Mouse (Mus musculus): ENCODE results near the gene Slc25a30.

Slc25a30 gene

DNA sequence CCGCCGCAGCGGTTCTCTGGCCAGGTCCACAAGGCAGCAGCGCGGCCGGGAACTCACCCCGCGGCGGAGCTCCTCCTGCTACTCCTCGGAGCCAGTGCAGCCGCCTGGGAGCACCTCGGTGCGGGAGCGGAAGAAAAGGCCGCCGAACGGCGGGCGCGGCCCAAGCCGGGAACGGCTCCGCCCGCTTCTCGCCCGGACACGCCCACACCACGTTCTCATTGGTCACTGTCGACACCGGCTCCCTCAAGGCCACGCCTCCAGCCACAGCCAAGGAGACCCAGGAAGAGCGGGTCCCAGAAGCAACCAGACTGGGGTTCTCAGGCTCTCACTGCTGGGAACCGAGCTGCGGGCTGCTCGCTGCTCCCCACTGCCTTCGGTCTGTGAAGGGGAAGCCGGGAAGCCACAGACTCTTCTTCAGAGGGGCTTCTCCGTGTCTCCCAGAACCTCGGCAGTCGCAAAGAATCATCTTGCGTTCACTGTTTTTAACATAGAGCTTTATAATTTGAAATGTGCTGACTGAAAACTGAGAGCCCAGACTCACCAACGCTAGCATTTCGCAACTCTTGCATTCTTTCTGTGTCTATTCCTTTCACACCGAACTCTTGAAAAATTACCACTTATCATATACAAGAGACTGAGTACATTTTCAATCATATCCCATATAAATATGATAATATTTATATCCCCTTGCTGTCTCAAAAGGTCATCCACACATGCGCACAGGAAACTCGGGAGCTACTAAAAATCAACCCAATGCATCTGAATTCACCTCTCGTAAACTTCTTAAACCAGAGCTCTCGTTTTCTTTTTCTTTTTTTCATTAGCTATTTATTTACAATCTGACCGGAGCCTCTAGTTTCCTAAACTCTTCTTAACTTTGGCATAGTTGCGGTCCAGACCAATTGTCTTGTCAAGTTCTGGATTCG lies at the start of gene Slc25a30:
Slc25a30 (minus strand) TSS at position 170 of the 926 bp plus-strand sequence.
- in situ Hi-C loops (cut with MboI, MseI): no loop called here

DNA sequence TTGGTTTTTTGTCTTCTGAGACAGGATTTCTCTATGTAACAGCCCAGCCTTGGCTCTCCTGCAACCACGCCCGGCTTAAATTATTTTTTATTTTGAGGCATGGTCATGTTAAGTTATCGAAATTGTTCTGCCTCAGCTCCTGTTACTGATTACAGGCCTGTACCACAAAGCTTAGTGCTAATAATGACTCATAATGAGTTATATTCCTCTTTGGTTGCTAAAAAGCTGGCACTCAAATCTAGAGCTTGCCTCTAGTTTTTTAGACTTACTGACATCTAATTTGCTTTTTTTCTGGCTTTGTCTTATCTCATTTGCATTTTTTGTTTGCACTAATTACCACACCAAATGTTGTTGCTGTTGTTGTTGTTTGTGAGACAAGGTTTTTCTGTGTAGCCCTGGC lies 49.7 kb upstream of the Slc25a30 start:
- in situ Hi-C loops (cut with MboI, MseI): no loop called here

DNA sequence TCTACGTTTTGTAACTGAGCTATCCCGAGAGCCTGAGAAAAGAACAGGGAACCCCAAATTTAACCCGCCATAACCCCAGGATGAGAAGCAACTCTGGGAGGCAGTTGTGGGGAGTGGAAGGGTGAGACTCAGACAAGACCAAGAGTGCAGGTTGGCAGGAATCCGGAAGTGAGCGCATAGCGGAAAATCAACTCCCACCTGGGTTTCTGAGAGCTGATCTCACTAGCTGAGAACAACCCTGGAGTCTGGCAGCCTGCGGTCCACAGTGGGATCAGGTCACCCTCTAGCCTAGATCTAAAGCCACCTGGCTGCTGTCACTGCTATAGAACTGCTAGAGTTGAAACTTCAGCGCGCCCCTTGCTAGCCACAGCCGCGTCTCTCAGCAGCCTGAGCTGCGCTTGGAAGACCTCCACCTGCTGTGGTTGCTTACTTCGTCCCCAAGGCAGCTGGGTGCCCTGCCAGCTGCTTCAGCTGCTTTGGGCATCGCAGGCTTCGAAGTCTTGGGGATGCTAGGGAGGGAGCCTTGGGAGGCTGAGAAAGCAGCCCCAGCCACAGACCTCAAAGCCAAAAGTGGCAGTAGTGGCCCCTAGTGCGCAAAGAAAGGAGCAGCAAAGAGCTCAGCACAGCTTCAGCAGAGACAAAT lies 48.0 kb upstream of the Slc25a30 start:
- in situ Hi-C loops (cut with MboI, MseI): loop anchor here (5.0 kb wide), 1 partner anchor 43 kb away; no protein-coding TSS in a partner anchor

DNA sequence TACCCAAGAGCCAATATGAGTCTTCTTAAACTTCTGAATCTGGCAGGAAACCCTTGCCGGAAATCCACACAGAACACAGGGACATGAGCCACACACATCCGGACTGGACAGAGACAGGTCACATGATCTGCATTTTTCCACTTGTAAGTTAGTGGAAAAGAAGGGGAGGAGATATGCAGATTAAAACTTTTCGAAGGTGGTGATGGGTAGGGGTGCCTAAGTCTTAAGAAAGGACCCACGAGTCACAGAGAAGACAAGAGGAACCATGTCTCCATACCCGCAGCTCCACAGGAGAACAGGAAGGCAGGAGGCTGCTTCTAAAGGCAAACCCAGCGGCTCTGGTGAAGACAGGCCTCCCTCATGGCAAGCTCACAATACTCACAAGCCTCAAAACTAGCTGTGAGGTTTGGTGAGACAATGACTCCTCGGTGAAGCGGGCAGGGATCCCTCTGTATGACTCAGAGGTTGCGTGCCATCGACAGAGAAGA lies 47.5 kb upstream of the Slc25a30 start:
- in situ Hi-C loops (cut with MboI, MseI): loop anchor here (5.0 kb wide), 1 partner anchor 42 kb away; no protein-coding TSS in a partner anchor

DNA sequence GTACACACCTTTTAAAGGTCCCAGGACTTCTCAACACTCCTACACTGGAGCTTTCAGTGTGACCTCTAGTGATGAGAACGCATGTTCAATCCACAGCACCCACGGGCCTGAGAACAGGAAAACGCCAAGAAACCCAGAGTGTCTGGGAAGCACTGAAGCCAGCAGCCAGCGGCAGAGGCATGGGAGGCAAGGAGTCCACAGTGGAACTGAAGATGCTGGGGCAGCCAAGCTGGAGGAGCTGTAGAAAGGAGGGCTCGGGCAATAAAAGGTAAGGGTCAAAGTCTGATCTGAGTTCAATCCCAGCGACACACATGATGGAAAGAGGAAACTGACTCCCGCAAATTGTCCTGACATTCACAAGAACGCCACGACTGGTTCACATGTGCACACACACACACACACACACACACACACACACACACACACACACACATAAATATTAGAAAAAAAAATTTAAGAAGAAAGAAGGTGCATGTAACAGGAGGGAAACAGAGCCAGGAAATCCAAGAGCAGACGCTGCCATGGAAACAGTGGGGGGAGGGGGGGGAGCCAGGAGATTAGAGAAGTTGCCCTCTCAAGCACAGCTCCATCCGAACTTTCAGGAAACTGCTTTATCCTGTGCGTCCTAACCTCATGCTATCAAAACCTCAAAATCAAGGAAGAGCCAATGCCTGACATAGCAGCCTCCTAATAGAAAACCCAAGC lies 46.9 kb upstream of the Slc25a30 start:
- in situ Hi-C loops (cut with MboI, MseI): loop anchor here (5.0 kb wide), 1 partner anchor 41 kb away; no protein-coding TSS in a partner anchor

DNA sequence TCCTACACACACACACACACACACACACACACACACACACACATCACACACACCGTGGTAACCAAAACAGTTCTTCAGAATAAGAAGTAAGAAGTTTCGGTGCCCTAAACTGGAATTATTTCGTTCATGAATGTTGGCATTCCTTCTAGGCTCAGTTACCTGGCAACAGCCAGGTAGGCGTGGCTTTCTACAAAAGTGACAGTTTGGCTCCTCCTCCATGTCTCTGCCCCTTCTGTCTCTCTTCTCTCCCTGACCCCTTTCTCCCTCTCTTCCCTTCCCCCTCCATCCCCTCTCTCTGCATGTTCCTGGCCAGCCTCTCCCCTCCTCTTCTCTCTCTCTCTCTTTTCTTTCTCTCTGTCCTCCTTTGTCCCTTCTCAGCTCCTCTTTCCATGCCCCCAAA lies 46.1 kb upstream of the Slc25a30 start:
- in situ Hi-C loops (cut with MboI, MseI): loop anchor here (5.0 kb wide), 1 partner anchor 41 kb away; no protein-coding TSS in a partner anchor

DNA sequence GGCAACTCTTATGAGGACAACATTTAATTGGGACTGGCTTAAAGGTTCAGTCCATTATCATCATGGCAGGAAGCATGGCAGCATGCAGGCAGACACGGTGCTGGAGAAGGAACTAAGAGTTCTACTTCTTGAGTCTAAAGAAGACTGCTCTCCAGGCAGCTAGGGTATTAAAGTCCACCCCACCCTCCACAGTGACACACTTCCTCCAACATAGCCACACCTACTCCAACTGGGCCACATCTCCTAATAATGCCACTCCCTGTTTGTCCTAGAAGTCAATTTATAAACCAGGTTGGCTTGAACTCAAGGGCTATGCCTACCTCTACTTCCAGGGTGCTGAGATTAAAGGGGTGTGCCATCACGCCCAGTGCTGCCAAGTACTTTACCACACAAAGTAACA lies 45.2 kb upstream of the Slc25a30 start:
- in situ Hi-C loops (cut with MboI, MseI): loop anchor here (5.0 kb wide), 1 partner anchor 40 kb away; no protein-coding TSS in a partner anchor

DNA sequence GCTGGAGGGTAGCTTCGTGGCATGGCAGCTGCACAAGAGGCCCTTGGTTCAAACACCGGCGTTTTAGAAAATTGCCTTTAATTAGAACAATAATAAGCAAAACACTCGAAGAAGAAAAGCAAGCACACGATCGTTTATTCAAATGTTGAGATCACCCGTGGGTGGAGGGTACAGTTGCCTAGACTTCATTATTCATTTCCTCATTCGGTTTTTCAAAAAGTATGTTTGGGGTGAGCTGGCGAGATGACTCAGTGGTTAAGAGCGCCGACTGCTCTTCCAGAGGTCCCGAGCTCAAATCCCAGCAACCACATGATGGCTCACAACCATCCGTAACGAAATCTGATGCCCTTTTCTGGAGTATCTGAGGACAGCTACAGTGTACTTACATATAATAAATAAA lies 43.0 kb upstream of the Slc25a30 start:
- in situ Hi-C loops (cut with MboI, MseI): loop anchor here (5.0 kb wide), 1 partner anchor 38 kb away; no protein-coding TSS in a partner anchor

DNA sequence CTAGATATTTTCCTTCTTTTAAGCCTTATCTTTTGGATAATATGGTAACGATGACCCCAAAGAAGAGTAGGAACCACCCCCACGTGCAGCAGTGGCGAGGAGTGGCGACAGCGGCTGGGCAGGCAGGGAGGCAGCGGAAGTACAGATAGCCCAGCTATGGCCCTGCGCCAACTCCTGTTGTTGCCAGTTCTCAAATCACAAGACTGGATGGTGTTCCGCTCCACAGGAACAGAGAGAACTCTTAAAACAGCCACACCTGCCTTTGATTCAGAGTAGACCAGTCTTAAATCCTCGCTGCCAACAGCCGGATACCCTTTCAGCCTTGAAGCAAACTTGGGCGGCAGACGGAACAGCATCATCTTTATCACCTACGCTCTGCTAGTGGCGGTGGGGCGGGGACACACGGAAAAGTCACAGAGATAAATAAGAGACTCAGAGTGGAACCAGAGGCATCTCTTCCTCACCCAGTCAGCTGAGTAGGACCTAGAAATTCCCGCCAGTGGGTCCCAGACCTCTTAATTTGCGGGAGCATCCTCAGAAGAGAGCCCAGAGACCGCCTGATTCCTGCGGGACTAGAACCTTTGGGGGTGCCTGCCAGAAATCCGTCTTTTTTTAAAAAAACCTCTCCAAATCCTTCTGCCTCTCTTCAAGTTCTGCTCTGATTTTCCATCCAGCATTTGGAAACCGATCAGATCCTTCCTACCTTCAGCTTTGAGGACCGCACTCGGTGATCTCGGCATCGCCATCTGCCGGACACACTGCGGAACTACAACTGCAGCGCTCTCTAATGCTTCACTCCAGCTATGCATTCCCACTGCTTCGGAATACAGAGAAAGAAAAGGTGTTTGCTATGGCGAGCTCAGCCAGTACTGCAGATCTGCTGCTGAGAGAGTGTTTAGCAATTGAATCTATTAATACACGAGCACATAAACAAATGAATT lies 42.3 kb upstream of the Slc25a30 start:
- in situ Hi-C loops (cut with MboI, MseI): no loop called here

DNA sequence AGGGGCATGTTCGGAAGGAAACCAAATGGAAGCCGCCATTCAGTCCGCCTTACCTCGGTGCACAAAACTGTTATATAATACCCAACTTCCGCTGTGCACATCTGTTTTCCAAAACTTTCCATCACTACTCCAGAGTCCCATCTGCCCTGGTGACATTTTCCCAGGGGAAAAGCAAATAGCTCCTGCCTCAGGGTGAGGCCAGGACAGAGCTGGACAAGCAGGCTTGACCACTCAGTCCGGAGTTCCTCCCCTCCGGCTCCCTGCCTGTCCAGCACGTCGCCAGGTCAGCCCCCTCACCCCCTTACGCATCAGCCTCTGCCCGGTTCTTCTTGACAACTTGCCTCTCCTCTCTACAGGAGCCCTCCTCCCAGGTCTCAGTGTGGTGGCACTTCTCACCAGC lies 41.4 kb upstream of the Slc25a30 start:
- in situ Hi-C loops (cut with MboI, MseI): no loop called here

DNA sequence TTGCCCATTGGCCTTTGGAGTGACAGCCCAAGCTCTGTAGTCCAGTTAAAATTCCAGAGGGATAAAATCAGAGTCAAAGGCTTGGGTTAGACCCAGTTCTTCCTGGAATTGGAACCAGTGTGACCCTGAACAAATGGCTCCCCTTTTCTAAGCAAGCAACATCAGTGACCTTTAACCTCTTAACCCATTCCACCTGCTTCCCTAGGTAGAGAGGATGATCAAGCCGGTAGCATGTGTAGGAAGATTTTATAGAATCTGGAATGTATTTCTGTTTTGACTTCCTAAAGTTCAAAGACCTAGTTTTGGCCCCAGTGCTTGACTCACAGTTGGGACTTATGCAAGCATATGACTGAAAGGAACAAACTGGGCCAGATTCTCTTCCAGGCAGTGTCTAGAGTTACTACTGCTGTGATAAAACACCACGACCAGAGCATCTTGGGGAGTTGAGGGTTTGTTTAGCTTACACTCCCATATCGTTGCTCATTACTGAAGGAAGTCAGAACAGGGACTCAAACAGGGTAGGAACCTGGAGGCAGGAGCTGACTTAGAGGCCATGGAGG lies 40.1 kb upstream of the Slc25a30 start:
- in situ Hi-C loops (cut with MboI, MseI): no loop called here

DNA sequence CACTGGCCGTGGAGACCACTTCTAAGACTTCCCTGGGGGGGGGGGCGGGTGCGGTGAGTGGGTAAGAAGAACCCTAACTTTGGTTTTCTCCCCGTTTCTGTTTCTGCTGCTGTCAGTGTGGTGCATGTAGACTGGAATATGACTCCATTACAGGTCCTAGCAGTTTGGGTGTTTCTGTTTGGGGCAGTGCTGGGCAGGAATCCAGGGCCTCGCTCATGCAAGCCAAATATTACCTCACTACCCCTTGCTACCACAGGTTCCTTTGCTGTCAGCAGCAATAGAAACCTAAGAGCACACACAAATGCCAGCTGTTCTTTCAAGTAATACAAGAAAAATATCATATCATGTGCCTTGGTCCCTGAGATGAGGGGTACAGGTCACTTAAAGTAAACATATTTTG lies 33.2 kb upstream of the Slc25a30 start:
- in situ Hi-C loops (cut with MboI, MseI): no loop called here

DNA sequence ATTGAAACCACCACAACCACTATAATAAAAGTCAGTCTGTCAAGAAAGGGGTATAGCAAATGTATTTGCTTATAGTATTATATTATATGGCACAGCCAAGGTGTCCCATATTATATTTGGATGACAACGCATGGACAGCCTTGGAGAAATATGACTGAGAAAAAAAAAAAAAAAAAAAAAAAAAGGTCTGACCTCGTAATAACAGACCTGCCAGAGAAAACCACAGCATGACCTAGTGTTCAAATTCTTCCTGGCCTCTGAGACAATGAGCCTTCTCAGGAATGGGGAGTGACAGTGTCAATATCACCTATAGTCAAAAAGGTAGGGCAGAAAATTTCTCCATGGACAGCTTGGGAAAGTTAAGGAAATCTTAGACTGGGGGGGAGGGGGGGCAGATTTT lies 32.5 kb upstream of the Slc25a30 start:
- in situ Hi-C loops (cut with MboI, MseI): no loop called here

DNA sequence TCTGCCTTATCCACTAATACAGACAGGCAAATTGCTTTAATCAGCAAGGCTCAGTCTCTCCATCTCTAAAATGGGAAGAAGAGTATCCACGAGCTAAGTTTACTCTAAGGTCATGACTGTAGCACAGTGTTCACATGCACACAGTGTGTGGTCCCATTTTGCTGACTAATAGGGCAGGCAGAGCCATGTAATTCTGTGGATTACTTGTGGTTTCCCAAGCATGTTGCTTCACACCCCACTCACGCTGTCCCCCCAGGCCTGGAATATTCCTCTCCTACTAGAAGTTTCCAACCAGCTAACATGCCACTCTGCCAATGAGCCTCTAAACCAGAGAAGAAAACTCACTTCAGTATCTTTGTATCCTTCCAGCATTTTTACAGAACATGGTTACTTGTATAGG lies 31.7 kb upstream of the Slc25a30 start:
- in situ Hi-C loops (cut with MboI, MseI): no loop called here

DNA sequence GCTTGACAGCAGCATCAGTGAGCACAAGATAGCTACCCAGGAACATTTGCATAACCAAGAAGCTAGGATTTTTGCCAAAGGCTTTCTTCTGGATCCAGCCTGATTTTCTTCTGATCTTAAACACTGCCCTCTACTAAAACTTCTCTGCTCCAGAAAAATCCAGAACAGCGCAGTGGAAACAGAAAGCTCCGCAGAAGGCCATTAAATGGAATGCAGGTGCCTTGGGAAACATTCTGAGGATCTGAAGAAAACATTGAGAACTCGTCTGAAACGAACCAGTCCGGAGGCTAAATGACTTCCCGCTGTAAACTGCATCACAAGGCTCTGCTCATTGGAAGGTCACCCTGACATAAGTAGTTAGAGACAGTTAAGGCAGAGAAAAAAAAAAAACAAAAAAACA lies 23.1 kb upstream of the Slc25a30 start:
- in situ Hi-C loops (cut with MboI, MseI): no loop called here

DNA sequence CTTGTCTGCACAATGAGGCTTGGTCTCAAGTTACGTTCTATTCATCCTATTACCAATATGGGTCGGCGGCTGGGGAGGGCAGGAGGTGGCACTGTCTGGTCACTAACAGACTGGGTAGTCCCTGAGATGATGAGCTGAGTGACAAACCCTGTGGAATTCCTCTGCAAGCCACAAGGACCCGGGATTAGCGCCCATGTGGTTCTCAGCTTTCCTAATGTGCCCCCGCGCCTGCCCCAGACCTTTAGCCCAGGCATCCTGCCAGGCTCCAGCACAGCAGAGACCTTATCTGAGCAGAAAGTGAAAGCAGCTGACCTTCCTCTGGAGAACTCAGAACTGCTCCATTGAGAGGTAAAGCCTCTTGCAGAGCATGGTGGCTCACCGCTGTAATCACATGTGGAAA lies 21.0 kb upstream of the Slc25a30 start:
- in situ Hi-C loops (cut with MboI, MseI): no loop called here

DNA sequence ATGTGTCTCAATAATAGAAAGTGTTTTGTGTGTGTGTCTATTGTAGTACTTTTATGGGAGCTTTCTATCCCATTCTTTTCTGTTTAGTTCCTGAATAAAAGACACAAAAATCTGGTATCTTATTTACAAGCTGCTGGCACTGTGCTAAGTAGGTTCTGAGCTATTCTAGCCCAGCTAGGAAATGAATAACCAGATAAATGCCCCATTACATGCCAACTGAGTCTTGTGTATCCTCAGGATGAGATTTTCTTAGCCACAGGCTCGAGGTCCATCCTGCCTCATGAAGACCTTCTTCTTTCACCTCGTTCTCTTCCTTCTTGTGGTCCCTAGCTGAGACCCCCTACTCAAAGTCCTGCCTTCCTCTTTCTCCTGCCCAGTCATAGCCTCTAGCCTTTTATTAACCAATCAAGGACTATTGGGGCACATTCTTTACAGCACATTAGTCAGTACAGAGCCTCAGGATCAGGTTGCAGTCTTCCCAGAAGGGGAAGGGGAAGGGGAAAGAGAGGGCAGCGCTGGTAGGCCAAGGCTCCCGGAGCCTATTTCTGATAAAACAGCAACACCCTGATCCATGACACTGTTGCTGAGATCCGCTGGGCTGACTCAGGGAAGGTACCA lies 11.0 kb upstream of the Slc25a30 start:
- in situ Hi-C loops (cut with MboI, MseI): no loop called here

DNA sequence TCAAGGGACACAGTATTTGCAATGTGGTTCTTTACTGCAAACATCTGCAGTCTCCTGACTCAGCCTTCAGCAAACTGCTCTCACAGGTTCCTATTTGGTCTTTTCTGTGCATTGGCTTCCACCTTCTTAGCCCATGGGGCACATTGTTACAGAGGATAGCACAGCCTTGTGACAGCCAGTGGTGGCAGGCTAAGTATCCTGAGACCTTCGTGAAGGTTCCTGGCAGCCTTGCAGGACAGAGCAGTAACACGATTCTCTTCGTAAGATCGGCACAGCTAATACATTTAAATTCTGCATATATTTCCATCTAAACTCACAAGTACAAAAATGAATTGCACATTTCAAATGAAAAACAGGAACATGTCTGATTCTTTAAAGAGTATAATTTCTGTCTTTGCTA lies 9.1 kb upstream of the Slc25a30 start:
- in situ Hi-C loops (cut with MboI, MseI): no loop called here

DNA sequence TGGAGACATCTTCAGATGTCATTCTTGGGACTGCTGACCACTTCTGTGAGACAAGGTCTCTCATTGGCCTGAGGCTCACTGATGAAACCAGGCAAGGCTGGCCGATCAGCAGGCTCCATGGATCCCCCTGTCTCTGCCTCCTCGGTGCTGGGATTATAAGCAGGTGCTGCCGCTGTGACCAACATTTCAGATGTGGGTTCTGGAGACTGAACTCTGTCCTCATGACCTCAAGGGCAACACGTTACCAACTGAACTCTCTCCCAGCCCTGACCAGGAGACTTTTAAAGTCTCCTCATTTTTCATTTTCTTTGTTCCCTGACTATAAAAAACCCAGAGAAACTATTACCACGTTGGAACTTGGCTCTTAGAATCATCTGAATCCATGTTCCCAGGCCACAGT lies 7.9 kb upstream of the Slc25a30 start:
- in situ Hi-C loops (cut with MboI, MseI): loop anchor here (5.0 kb wide), 1 partner anchor 38 kb away; no protein-coding TSS in a partner anchor

DNA sequence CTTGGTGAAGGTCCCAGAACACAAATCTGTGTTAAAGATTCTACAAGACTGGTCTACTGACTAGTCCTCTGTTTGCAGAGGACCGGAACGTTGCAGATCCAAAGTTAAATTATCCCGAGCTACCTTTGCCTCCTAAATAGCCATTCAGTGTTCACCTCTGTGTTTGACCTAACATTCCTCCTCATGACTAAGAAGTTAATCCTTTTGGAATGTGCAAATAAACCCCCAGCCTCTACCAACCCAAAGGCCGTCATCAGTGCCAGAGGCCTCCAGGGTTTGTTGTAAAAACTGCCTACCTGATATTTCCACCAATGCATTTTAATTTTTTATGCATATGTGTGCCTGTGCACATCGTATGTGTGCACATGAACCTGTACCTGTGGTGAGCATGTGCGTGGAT lies 7.5 kb upstream of the Slc25a30 start:
- in situ Hi-C loops (cut with MboI, MseI): loop anchor here (5.0 kb wide), 1 partner anchor 38 kb away; no protein-coding TSS in a partner anchor

Data from regulatory T cell (primary cell).